Mouse (Mus musculus) E14TG2a.4 (cell line): Measurements from ENCODE around the gene Gm3336.

Experiments used
- CTCF ChIP-seq: conservative IDR thresholded peaks from 2 replicates; pipeline ENCODE4 v1.5.1; 2014; ENCODE audit warnings: low read length
- NANOG ChIP-seq: IDR thresholded peaks from 2 replicates; pipeline ENCODE4 v1.6.1; 2014; ENCODE audit warnings: borderline replicate concordance, low read length, mixed read lengths
- POU5F1 ChIP-seq: IDR thresholded peaks from 2 replicates; pipeline ENCODE4 v1.6.1; 2014; ENCODE audit warnings: low read length, borderline replicate concordance

DNA sequence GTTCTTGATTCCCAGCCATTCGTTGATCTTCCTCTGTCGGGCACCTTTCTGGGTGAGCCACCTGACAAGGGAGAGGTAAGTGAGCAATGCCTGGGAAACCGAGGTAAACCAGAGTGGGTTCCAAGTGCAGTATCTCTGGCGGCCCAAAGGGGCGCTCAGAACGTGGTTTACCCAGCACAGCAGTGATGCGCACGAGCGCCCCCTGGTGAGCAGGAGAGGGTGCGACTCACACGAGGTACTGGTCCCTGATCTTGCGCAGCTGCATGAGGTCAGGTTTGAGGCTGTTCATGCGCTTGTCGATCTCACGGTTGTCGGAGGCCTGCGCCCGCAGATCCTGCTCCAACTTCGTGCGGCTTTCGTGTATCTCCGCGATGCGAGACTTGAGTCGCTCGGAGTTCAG is 51.0 kb downstream of the Gm3336 start:
- TF ChIP-seq CTCF, result peak; percentile 96
- TF ChIP-seq POU5F1, result no peak
- no peak for TF ChIP-seq NANOG
